Mouse (Mus musculus) cerebellum, adult 2 months (tissue): Measurements from ENCODE around the gene Tpi1.

Experiments
- CTCF ChIP-seq: fragments of 200-500 bp; IDR thresholded peaks from 2 replicates; pipeline ENCODE4 v1.5.1; 2011; ENCODE audit warnings: low read depth, mild to moderate bottlenecking, control low read depth, low read length, moderate library complexity, borderline replicate concordance; ENCODE audit not compliant: insufficient read depth
- POLR2A ChIP-seq: fragments of 200-500 bp; IDR thresholded peaks from 2 replicates; pipeline ENCODE4 v1.6.1; 2011; ENCODE audit warnings: low read length, control low read depth, borderline replicate concordance; ENCODE audit not compliant: insufficient read depth

DNA sequence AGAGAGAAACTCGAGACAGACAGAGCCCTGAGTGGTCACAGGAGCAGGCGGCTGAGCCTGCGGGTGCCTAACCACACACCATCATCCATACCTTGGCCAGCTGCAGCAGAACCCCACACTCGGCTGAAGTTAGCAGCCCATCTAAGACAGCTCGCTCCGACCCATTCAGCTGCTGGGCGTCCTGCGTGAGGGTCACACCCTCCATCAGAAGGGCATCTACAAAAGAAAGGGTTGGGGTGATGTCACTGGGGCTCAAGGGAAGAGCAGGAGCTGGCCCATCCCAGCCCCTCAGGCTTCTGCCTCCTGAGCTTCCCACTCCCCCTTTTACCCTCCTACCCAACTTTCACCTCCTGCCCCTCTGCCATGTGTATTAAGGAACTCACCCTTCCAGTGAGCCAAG lies 36.4 kb upstream of the Tpi1 start:
- TF ChIP-seq POLR2A (no peak), CTCF (no peak)
